Mouse (Mus musculus): ENCODE measurements around the gene Myb.

GRCm38 (mm10) chr10:21102689-21103088 lies 58.1 kb downstream of the Myb start:
- no peak for TF ChIP-seq GATA1 (IDR thresholded peaks at IDR 0.05; ENCODE audit: low read length)
- TF ChIP-seq TAL1 (IDR thresholded peaks at IDR 0.05; ENCODE audit: low read length): no peak

All from erythroblast, embryonic 14.5 days (primary cell).